Mouse (Mus musculus) ZHBTc4 (cell line): ENCODE results near the gene Gatad2b.

Experiments
- DNase-seq: peaks from one replicate; pipeline ENCODE4 v3.0.0-alpha.2; 2011; ENCODE audit warnings: low read depth, low spot score

The Gatad2b gene

GRCm38 (mm10) chr3:90383690-90384089 is 90.7 kb downstream of the Gatad2b start:
- DNase-seq, result no peak

GRCm38 (mm10) chr3:90384851-90385375 is 91.9 kb downstream of the Gatad2b start:
- no peak for DNase-seq

- no peak for DNase-seq
Measured at GRCm38 (mm10) chr3:90386817-90387216, 93.8 kb downstream of the Gatad2b start.

- no peak for DNase-seq
Measured at GRCm38 (mm10) chr3:90387483-90387882, 94.5 kb downstream of the Gatad2b start.

GRCm38 (mm10) chr3:90388192-90388591 is 95.2 kb downstream of the Gatad2b start:
- no peak for DNase-seq

- DNase-seq, result peak; percentile 78
Measured at GRCm38 (mm10) chr3:90388726-90389510, 95.9 kb downstream of the Gatad2b start.

- peak; percentile 90 for DNase-seq
Measured at GRCm38 (mm10) chr3:90389511-90390490, 96.8 kb downstream of the Gatad2b start, which contains the start of gene Slc27a3. Gene Slc27a3, minus strand, starts transcription at chr3:90389938.

GRCm38 (mm10) chr3:90391004-90391403 is 98.0 kb downstream of the Gatad2b start:
- no peak for DNase-seq

GRCm38 (mm10) chr3:90391941-90392340 is 99.0 kb downstream of the Gatad2b start:
- DNase-seq, result no peak

GRCm38 (mm10) chr3:90392661-90393060 is 99.7 kb downstream of the Gatad2b start:
- no peak for DNase-seq

- no peak for DNase-seq
Measured at GRCm38 (mm10) chr3:90395629-90396028, 102.7 kb downstream of the Gatad2b start.

- DNase-seq, result no peak
Measured at GRCm38 (mm10) chr3:90400993-90401392, 108.0 kb downstream of the Gatad2b start.

- DNase-seq, result no peak
Measured at GRCm38 (mm10) chr3:90404121-90404520, 111.1 kb downstream of the Gatad2b start.

- no peak for DNase-seq
Measured at GRCm38 (mm10) chr3:90404609-90405008, 111.6 kb downstream of the Gatad2b start.

- no peak for DNase-seq
Measured at GRCm38 (mm10) chr3:90406414-90406813, 113.4 kb downstream of the Gatad2b start.

GRCm38 (mm10) chr3:90408721-90409120 is 115.7 kb downstream of the Gatad2b start:
- DNase-seq, result no peak

GRCm38 (mm10) chr3:90412312-90413010 is 119.5 kb downstream of the Gatad2b start:
- DNase-seq, result peak; percentile 63

GRCm38 (mm10) chr3:90413011-90413396 is 120.0 kb downstream of the Gatad2b start:
- no peak for DNase-seq
